20 mouse cellular contexts compared by ENCODE assay signal in genomic region chr7:17076542-17076941, GRCm38 (mm10). TPM values are rescaled to one million over a fixed set of nuclear protein-coding genes. Genes with fewer than 3 reads are reported as not detected.
DNase-seq lines count a peak whose midpoint lies in the region.
"Had no signal": no experiment of that assay in that cellular context is flagged by ENCODE, and none has a peak within 500 bp of the region (broad histone marks: within the 10 kb centered on the region; RNA-seq: fewer than 3 reads in every experiment).

No protein-coding gene starts in this region.

- no peaks in the 10 kb centered on the region for H3K27me3 ChIP-seq in limb, embryonic 10.5 days (ENCODE audit: low read depth, poor library complexity, severe bottlenecking)
- H3K27me3 ChIP-seq: embryonic facial prominence, embryonic 15.5 days; heart, embryonic 12.5 days had no signal

- H3K36me3 ChIP-seq in limb, embryonic 10.5 days: no peaks in the 10 kb centered on the region
- H3K36me3 ChIP-seq: embryonic facial prominence, embryonic 15.5 days; forebrain, embryonic 10.5 days; heart, embryonic 12.5 days; hindbrain, embryonic 15.5 days had no signal

- H3K9me3 ChIP-seq in limb, embryonic 10.5 days (replicated peaks): no peaks in the 10 kb centered on the region
- H3K9me3 ChIP-seq: embryonic facial prominence, embryonic 15.5 days; heart, embryonic 12.5 days; hindbrain, embryonic 15.5 days had no signal

- no peak overlapping the region for H3K4me3 ChIP-seq in limb, embryonic 10.5 days
- H3K4me3 ChIP-seq: embryonic facial prominence, embryonic 15.5 days; erythroblast, embryonic 14.5 days; forebrain, embryonic 10.5 days; heart, embryonic 12.5 days; hindbrain, embryonic 15.5 days had no signal

- H3K27ac ChIP-seq in limb, embryonic 10.5 days: no peak overlapping the region
- H3K27ac ChIP-seq: embryonic facial prominence, embryonic 15.5 days; forebrain, embryonic 10.5 days; hindbrain, embryonic 15.5 days had no signal

- WGBS in limb, embryonic 10.5 days: 92% methylated on average over 1 of the region's 1 CpGs

- no peaks in the 10 kb centered on the region for H3K4me1 ChIP-seq in limb, embryonic 10.5 days
- H3K4me1 ChIP-seq: embryonic facial prominence, embryonic 15.5 days; forebrain, embryonic 10.5 days; heart, embryonic 12.5 days had no signal

- DNase-seq in adrenal gland, adult 2 months: peak; percentile 33
- DNase-seq in adrenal gland, postnatal 4 days (ENCODE audit: low spot score in 2 of 2): no peak
- peak; percentile 78 for DNase-seq in cerebellum, adult 9-10 months
- DNase-seq in cerebellum, postnatal 4 days (ENCODE audit: low spot score in 2 of 2): no peak
- DNase-seq in brain, adult 2 months (ENCODE audit: low read depth, low spot score): peak; percentile 74
- peak; percentile 10 for DNase-seq in limb, embryonic 10.5 days (ENCODE audit: low spot score)
- DNase-seq in urinary bladder, postnatal 36 days (ENCODE audit: low spot score in 2 of 2): no peak
- DNase-seq: adrenal gland, postnatal 10 days; embryo, embryonic 11 days; gastrocnemius, postnatal 36 days; heart, adult 18-20 months; heart, postnatal 36 days; kidney, adult 2 months had no signal

RNA-seq across cellular contexts. Expression of gene Psg16, which starts 2.7 kb away (rescaled TPM):
- total RNA-seq in adrenal gland, adult 2 months (2021): under 1 TPM; 0.35 to 0.58 TPM
- 0.13 and 0.33 TPM in 2 replicates for polyA plus RNA-seq in adrenal gland, adult 2 months (2012; rRNA removed)
- under 1 TPM; 0.39 to 0.79 TPM for total RNA-seq in adrenal gland, postnatal 4 days (2021)
- polyA plus RNA-seq in limb, embryonic 10.5 days (2016; fragmentation: Nextera tagmentation; extraction: Ambion mirVana): 0.05 and 0.06 TPM in 2 replicates
- total RNA-seq: common myeloid progenitor, adult 5-6 weeks had no signal
- polyA plus RNA-seq: C2C12; erythroblast, embryonic 14.5 days had no signal

RNA-seq across cellular contexts. Expression of gene Hif3a, which starts 14.3 kb away (rescaled TPM):
- total RNA-seq in adrenal gland, adult 2 months (2021): 1 to 10 TPM; 1.6 to 3.2 TPM
- polyA plus RNA-seq in adrenal gland, adult 2 months (2012; rRNA removed): 3.1 and 4.0 TPM in 2 replicates
- total RNA-seq in adrenal gland, postnatal 4 days (2021): 10 to 100 TPM; 14.3 to 17.8 TPM
- polyA plus RNA-seq in limb, embryonic 10.5 days (2016; fragmentation: Nextera tagmentation; extraction: Ambion mirVana): 5.9 and 7.4 TPM in 2 replicates
- polyA plus RNA-seq: C2C12 had no signal

RNA-seq across cellular contexts. Expression of gene Ppp5c, which starts 48.8 kb away (rescaled TPM):
- total RNA-seq in adrenal gland, adult 2 months (2021): 10 to 100 TPM; 82.2 to 86.0 TPM
- 164 and 179 TPM in 2 replicates for polyA plus RNA-seq in adrenal gland, adult 2 months (2012; rRNA removed)
- total RNA-seq in adrenal gland, postnatal 4 days (2021): 100 to 1,000 TPM in 1 of 2 experiments, 10 to 100 TPM in 1; 91.5 to 102 TPM
- polyA plus RNA-seq in limb, embryonic 10.5 days (2016; fragmentation: Nextera tagmentation; extraction: Ambion mirVana): 149 and 158 TPM in 2 replicates

Comparison
In these comparisons a context has a peak if more than half of its experiments do, and no peak if none do; other contexts are left out.
1. DNase-seq: peak in adrenal gland, adult 2 months (single experiment), cerebellum, adult 9-10 months (single experiment), brain, adult 2 months (single experiment) and limb, embryonic 10.5 days (single experiment); none in adrenal gland, postnatal 4 days (0 of 2), cerebellum, postnatal 4 days (0 of 2) and urinary bladder, postnatal 36 days (0 of 2).